Mouse (Mus musculus): ENCODE measurements around the gene Nos1ap. TPM values are rescaled to one million over a fixed set of nuclear protein-coding genes. Genes with fewer than 3 reads are reported as not detected.

Gene Nos1ap
- polyA plus RNA-seq, 1 experiment from 2014 or later = 6.3 TPM

- H3K4me3 ChIP-seq (ENCODE audit: low read depth, low read length) = no peak overlapping the region
- 46% methylated on average over 4 of the region's 4 CpGs for WGBS (ENCODE audit: insufficient replicate concordance)
- no peaks in the 10 kb centered on the region for H3K9me3 ChIP-seq (replicated peaks; ENCODE audit: control insufficient read depth, low read length)
- no peaks in the 10 kb centered on the region for H3K36me3 ChIP-seq (ENCODE audit: control insufficient read depth, insufficient read depth)
- no peak overlapping the region for H3K27ac ChIP-seq (ENCODE audit: low read length)
- no peaks in the 10 kb centered on the region for H3K4me1 ChIP-seq (ENCODE audit: control insufficient read depth, low read depth, low read length)
- ATAC-seq (ENCODE audit: low read depth) = no peak
- H3K27me3 ChIP-seq (ENCODE audit: control insufficient read depth, insufficient read depth, low read depth, low read length) = no peaks in the 10 kb centered on the region
- no peak overlapping the region for H3K9ac ChIP-seq (ENCODE audit: low read depth, low read length)
- no peak overlapping the region for H3K4me2 ChIP-seq (ENCODE audit: low read depth, low read length)
These were observed 290.2 kb downstream of the Nos1ap start for GRCm38 (mm10) chr1:170299496-170299895.

GRCm38 (mm10) chr1:170294786-170295570 lies 294.7 kb downstream of the Nos1ap start:
- no peaks in the 10 kb centered on the region for H3K36me3 ChIP-seq (ENCODE audit: control insufficient read depth, insufficient read depth)
- H3K4me2 ChIP-seq (ENCODE audit: low read depth, low read length) = no peak overlapping the region
- no peaks in the 10 kb centered on the region for H3K27me3 ChIP-seq (ENCODE audit: control insufficient read depth, insufficient read depth, low read depth, low read length)
- H3K9me3 ChIP-seq (replicated peaks; ENCODE audit: control insufficient read depth, low read length) = no peaks in the 10 kb centered on the region
- no peak overlapping the region for H3K9ac ChIP-seq (ENCODE audit: low read depth, low read length)
- H3K4me1 ChIP-seq (ENCODE audit: control insufficient read depth, low read depth, low read length) = no peaks in the 10 kb centered on the region
- no peak for ATAC-seq (ENCODE audit: low read depth)
- WGBS (ENCODE audit: insufficient replicate concordance) = 68% methylated on average over 15 of the region's 15 CpGs
- no peak overlapping the region for H3K4me3 ChIP-seq (ENCODE audit: low read depth, low read length)
- no peak overlapping the region for H3K27ac ChIP-seq (ENCODE audit: low read length)

GRCm38 (mm10) chr1:170293257-170293656 lies 296.4 kb downstream of the Nos1ap start:
- Histone ChIP-seq H3K27me3 (ENCODE audit: control insufficient read depth, insufficient read depth, low read depth, low read length) (no peaks in the 10 kb centered on the region), H3K27ac (ENCODE audit: low read length) (no peak overlapping the region), H3K9me3 (replicated peaks; ENCODE audit: control insufficient read depth, low read length) (no peaks in the 10 kb centered on the region), H3K4me1 (ENCODE audit: control insufficient read depth, low read depth, low read length) (no peaks in the 10 kb centered on the region), H3K4me2 (ENCODE audit: low read depth, low read length) (no peak overlapping the region), H3K4me3 (ENCODE audit: low read depth, low read length) (no peak overlapping the region), H3K9ac (ENCODE audit: low read depth, low read length) (no peak overlapping the region), H3K36me3 (ENCODE audit: control insufficient read depth, insufficient read depth) (no peaks in the 10 kb centered on the region)
- ATAC-seq (ENCODE audit: low read depth) = no peak
- 59% methylated on average over 5 of the region's 5 CpGs for WGBS (ENCODE audit: insufficient replicate concordance)

GRCm38 (mm10) chr1:170292239-170292951 lies 297.3 kb downstream of the Nos1ap start:
- no peak overlapping the region for H3K4me3 ChIP-seq (ENCODE audit: low read depth, low read length)
- H3K9ac ChIP-seq (ENCODE audit: low read depth, low read length) = no peak overlapping the region
- no peaks in the 10 kb centered on the region for H3K9me3 ChIP-seq (replicated peaks; ENCODE audit: control insufficient read depth, low read length)
- no peak overlapping the region for H3K4me2 ChIP-seq (ENCODE audit: low read depth, low read length)
- H3K27me3 ChIP-seq (ENCODE audit: control insufficient read depth, insufficient read depth, low read depth, low read length) = no peaks in the 10 kb centered on the region
- H3K27ac ChIP-seq (ENCODE audit: low read length) = no peak overlapping the region
- H3K36me3 ChIP-seq (ENCODE audit: control insufficient read depth, insufficient read depth) = no peaks in the 10 kb centered on the region
- no peak for ATAC-seq (ENCODE audit: low read depth)
- no peaks in the 10 kb centered on the region for H3K4me1 ChIP-seq (ENCODE audit: control insufficient read depth, low read depth, low read length)
- WGBS (ENCODE audit: insufficient replicate concordance) = 42% methylated on average over 9 of the region's 9 CpGs

GRCm38 (mm10) chr1:170282415-170283129 lies 307.1 kb downstream of the Nos1ap start:
- Histone ChIP-seq H3K9me3 (replicated peaks; ENCODE audit: control insufficient read depth, low read length) (no peaks in the 10 kb centered on the region), H3K9ac (ENCODE audit: low read depth, low read length) (no peak overlapping the region), H3K4me2 (ENCODE audit: low read depth, low read length) (no peak overlapping the region), H3K4me1 (ENCODE audit: control insufficient read depth, low read depth, low read length) (no peaks in the 10 kb centered on the region), H3K36me3 (ENCODE audit: control insufficient read depth, insufficient read depth) (no peaks in the 10 kb centered on the region), H3K4me3 (ENCODE audit: low read depth, low read length) (no peak overlapping the region), H3K27me3 (ENCODE audit: control insufficient read depth, insufficient read depth, low read depth, low read length) (no peaks in the 10 kb centered on the region), H3K27ac (ENCODE audit: low read length) (peak overlapping the region; percentile 42)
- peak; percentile 32; the same call in 1 of the 2 replicates for ATAC-seq (ENCODE audit: low read depth)
- WGBS (ENCODE audit: insufficient replicate concordance) = 25% methylated on average over 4 of the region's 4 CpGs

GRCm38 (mm10) chr1:170277016-170277415 lies 312.6 kb downstream of the Nos1ap start, which contains the start of gene Sh2d1b1:
TSS of gene Sh2d1b1 (plus strand) at chr1:170277320.
- H3K9me3 ChIP-seq (replicated peaks; ENCODE audit: control insufficient read depth, low read length) = no peaks in the 10 kb centered on the region
- 47% methylated on average over 2 of the region's 3 CpGs for WGBS (ENCODE audit: insufficient replicate concordance)
- H3K9ac ChIP-seq (ENCODE audit: low read depth, low read length) = no peak within 1 kb of the TSS
- no peaks in the 10 kb centered on the region for H3K4me1 ChIP-seq (ENCODE audit: control insufficient read depth, low read depth, low read length)
- H3K4me2 ChIP-seq (ENCODE audit: low read depth, low read length) = no peak within 1 kb of the TSS
- H3K27ac ChIP-seq (ENCODE audit: low read length) = no peak within 1 kb of the TSS
- no peaks in the 10 kb centered on the region for H3K36me3 ChIP-seq (ENCODE audit: control insufficient read depth, insufficient read depth)
- ATAC-seq (ENCODE audit: low read depth) = 0 out of 2 replicates have a peak, but pooled peaks have one; percentile 32
- no peak within 1 kb of the TSS for H3K4me3 ChIP-seq (ENCODE audit: low read depth, low read length)
- H3K27me3 ChIP-seq (ENCODE audit: control insufficient read depth, insufficient read depth, low read depth, low read length) = no peaks in the 10 kb centered on the region

- no peak for ATAC-seq (ENCODE audit: low read depth)
- no peaks in the 10 kb centered on the region for H3K9me3 ChIP-seq (replicated peaks; ENCODE audit: control insufficient read depth, low read length)
- H3K9ac ChIP-seq (ENCODE audit: low read depth, low read length) = no peak overlapping the region
- H3K4me3 ChIP-seq (ENCODE audit: low read depth, low read length) = no peak overlapping the region
- H3K27me3 ChIP-seq (ENCODE audit: control insufficient read depth, insufficient read depth, low read depth, low read length) = no peaks in the 10 kb centered on the region
- H3K36me3 ChIP-seq (ENCODE audit: control insufficient read depth, insufficient read depth) = no peaks in the 10 kb centered on the region
- H3K27ac ChIP-seq (ENCODE audit: low read length) = no peak overlapping the region
- H3K4me1 ChIP-seq (ENCODE audit: control insufficient read depth, low read depth, low read length) = no peaks in the 10 kb centered on the region
- no peak overlapping the region for H3K4me2 ChIP-seq (ENCODE audit: low read depth, low read length)
These were observed 316.4 kb downstream of the Nos1ap start for GRCm38 (mm10) chr1:170273252-170273651.

- Histone ChIP-seq H3K36me3 (ENCODE audit: control insufficient read depth, insufficient read depth) (no peaks in the 10 kb centered on the region), H3K4me3 (ENCODE audit: low read depth, low read length) (no peak overlapping the region), H3K9ac (ENCODE audit: low read depth, low read length) (no peak overlapping the region), H3K9me3 (replicated peaks; ENCODE audit: control insufficient read depth, low read length) (no peaks in the 10 kb centered on the region), H3K27ac (ENCODE audit: low read length) (no peak overlapping the region), H3K4me2 (ENCODE audit: low read depth, low read length) (no peak overlapping the region), H3K27me3 (ENCODE audit: control insufficient read depth, insufficient read depth, low read depth, low read length) (no peaks in the 10 kb centered on the region), H3K4me1 (ENCODE audit: control insufficient read depth, low read depth, low read length) (no peaks in the 10 kb centered on the region)
- ATAC-seq (ENCODE audit: low read depth) = no peak
- 41% methylated on average over 4 of the region's 4 CpGs for WGBS (ENCODE audit: insufficient replicate concordance)
These were observed 319.0 kb downstream of the Nos1ap start for GRCm38 (mm10) chr1:170270696-170271095.

Measured in liver, embryonic 16.5 days (tissue).